Mouse (Mus musculus) embryonic facial prominence, embryonic 11.5 days (tissue): Measurements from ENCODE around the gene Hrh1. TPM values are rescaled to one million over a fixed set of nuclear protein-coding genes. Genes with fewer than 3 reads are reported as not detected.

ENCODE experiments used
- ATAC-seq: fragments of 200-750 bp; cut with Nextera tagmentation; replicated peaks from 2 replicates; pipeline ENCODE4 v1.8.0; 2017; ENCODE audit warnings: low read depth; ENCODE audit not compliant: insufficient number of reproducible peaks, low FRiP score, low TSS enrichment
- DNase-seq: peaks from one replicate; pipeline ENCODE4 v3.0.0-alpha.2; 2015; ENCODE audit warnings: low spot score
- H3K27ac ChIP-seq: fragments of 300-500 bp; sonication (generic); replicated peaks from 2 replicates; pipeline ENCODE4 v1.5.1; 2014; ENCODE audit warnings: mild to moderate bottlenecking, low read depth, low read length, control low read depth
- H3K27me3 ChIP-seq: fragments of 300-500 bp; sonication (generic); 2 replicates; pipeline ENCODE4 v1.6.1; 2014; ENCODE audit warnings: mild to moderate bottlenecking, low read length, moderate library complexity, mixed read lengths; ENCODE audit not compliant: control insufficient read depth, insufficient read depth
- H3K36me3 ChIP-seq: fragments of 300-500 bp; sonication (generic); replicated peaks from 2 replicates; pipeline ENCODE4 v1.6.1; 2014; ENCODE audit warnings: low read depth, mild to moderate bottlenecking, low read length, moderate library complexity, mixed read lengths; ENCODE audit not compliant: control insufficient read depth, insufficient read depth
- H3K4me1 ChIP-seq: fragments of 300-500 bp; sonication (generic); 2 replicates; pipeline ENCODE4 v1.6.1; 2014; ENCODE audit warnings: low read length, mixed read lengths; ENCODE audit not compliant: control insufficient read depth, insufficient read depth
- H3K4me2 ChIP-seq: fragments of 300-500 bp; sonication (generic); 2 replicates; pipeline ENCODE4 v1.6.1; 2014; ENCODE audit warnings: low read depth, mild to moderate bottlenecking, control low read depth, low read length, moderate library complexity
- H3K4me3 ChIP-seq: fragments of 300-500 bp; sonication (generic); 2 replicates; pipeline ENCODE4 v1.5.1; 2014; ENCODE audit warnings: low read depth, low read length, control low read depth
- H3K9ac ChIP-seq: fragments of 300-500 bp; sonication (generic); replicated peaks from 2 replicates; pipeline ENCODE4 v1.6.1; 2014; ENCODE audit warnings: mild to moderate bottlenecking, control low read depth, low read length
- H3K9me3 ChIP-seq: fragments of 300-500 bp; sonication (generic); replicated peaks from 2 replicates; pipeline ENCODE4 v1.6.1; 2016; ENCODE audit warnings: mild to moderate bottlenecking, low read length, inconsistent platforms, mixed read lengths; ENCODE audit not compliant: control insufficient read depth
- WGBS: fragments of 180-500 bp; shearing (Covaris S2); extraction: QIAGEN DNeasy Blood & Tissue Kit; methylation state at CpG from one replicate; pipeline ENCODE4 v1.1.7; 2014; 5-methylcytosine and 5-hydroxymethylcytosine counted together
- polyA plus RNA-seq: library from polyadenylated mRNA; unstranded; fragments of >200 nt; fragmentation: Nextera tagmentation; extraction: Ambion mirVana; gene quantifications from 2 replicates; pipeline ENCODE4 v1.2.1, GENCODE M21; 2014

Gene Hrh1
- polyA plus RNA-seq, 1 experiment from 2014 or later, result 0.20 TPM

DNA sequence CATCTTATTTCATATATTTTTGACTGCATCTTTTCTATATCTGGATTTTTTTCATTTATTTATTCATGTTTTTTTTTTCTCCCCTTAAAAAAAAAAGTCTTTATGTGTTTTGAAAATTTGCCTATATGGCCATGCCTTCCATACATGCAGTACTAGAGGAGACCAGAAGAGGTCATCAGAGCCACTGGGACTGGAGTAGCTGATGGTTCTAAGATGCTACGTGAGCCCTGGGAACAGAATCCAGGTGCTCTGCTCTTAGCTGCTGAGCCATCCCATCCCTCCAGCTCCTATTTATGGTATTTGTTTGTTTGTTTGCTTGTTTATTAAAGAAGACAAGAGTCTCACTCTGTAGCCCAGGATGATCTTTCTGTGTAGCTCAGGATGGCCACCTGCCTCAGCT lies 8.9 kb downstream of the Hrh1 start:
- Histone ChIP-seq H3K27me3 (no peaks in the 10 kb centered on the region), H3K9ac (no peak overlapping the region), H3K4me1 (no peaks in the 10 kb centered on the region), H3K27ac (no peak overlapping the region), H3K4me3 (no peak overlapping the region), H3K9me3 (no peaks in the 10 kb centered on the region), H3K4me2 (no peak overlapping the region), H3K36me3 (no peaks in the 10 kb centered on the region)
- DNase-seq (peak; percentile 48), ATAC-seq (no peak)
- WGBS, result 48% methylated on average over 1 of the region's 1 CpGs

DNA sequence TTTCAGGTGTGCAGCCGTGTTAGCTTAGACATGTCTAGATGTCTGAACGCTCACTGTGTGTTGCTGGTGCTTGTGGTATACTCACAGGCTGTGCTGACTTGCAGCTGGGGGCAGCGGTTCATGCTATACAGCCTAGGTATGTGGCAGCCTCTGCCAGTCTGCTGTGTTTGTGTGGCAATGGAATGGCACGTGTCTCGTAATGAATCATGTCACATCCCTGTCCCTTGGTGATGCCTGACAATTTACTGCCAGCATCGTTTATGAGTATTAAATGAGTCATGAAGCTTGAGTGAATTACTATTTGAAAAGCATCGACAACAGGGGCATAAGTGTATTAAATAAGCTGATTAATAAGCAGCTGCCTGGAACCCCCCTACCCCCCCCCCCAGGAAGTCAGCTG lies 9.3 kb downstream of the Hrh1 start:
- WGBS, result 92% methylated on average over 7 of the region's 7 CpGs
- Histone ChIP-seq H3K27ac (no peak overlapping the region), H3K9me3 (no peaks in the 10 kb centered on the region), H3K4me2 (no peak overlapping the region), H3K4me3 (no peak overlapping the region), H3K36me3 (no peaks in the 10 kb centered on the region), H3K4me1 (no peaks in the 10 kb centered on the region), H3K9ac (no peak overlapping the region), H3K27me3 (no peaks in the 10 kb centered on the region)
- no peak for ATAC-seq
- DNase-seq, result no peak

DNA sequence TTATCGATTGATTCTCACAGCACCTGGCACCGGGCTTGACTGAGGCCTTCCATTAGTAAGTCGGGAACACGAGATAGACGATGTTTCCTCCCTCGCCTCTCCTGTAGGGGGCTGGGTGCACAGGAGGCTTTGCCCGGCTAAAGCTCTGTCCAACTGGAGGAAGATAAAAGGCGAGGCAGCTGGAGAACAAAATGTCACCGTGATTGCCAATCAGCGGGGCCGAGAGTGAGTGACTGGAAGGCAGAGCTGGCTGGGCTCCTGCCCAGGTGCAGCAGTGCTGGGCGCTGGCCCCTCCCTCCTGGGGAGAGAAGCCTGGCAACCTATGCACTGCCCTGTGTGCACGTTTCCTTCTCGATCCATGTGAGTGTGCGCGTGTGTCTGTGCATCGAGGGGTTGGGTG lies 10.5 kb downstream of the Hrh1 start:
- Histone ChIP-seq H3K4me1 (no peaks in the 10 kb centered on the region), H3K36me3 (no peaks in the 10 kb centered on the region), H3K27me3 (no peaks in the 10 kb centered on the region), H3K4me3 (no peak overlapping the region), H3K4me2 (no peak overlapping the region), H3K27ac (no peak overlapping the region), H3K9me3 (no peaks in the 10 kb centered on the region), H3K9ac (no peak overlapping the region)
- WGBS, result 51% methylated on average over 17 of the region's 17 CpGs
- DNase-seq, result no peak
- no peak for ATAC-seq

DNA sequence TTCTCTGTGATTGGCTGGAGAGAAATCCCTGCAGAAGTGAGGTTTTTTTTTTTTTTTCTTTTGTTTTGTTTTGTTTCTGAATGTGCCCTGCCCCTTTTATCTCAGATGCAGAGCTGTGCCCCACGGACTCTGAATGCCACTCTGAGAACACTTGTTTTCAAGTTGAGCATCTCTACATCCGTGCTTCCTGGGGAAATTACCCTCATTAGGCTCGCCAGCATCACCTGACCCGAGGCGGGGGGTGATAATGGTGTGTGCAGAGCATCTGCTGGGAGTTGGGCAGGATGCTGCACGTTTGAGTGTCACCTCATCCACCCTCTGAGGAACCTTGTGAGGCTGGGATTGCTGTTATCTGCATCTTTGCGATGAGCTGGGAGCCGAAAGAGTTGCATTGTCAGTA lies 14.2 kb downstream of the Hrh1 start:
- no peaks in the 10 kb centered on the region for H3K9me3 ChIP-seq
- DNase-seq (no peak), ATAC-seq (no peak)
- H3K4me1 ChIP-seq, result no peaks in the 10 kb centered on the region
- no peak overlapping the region for H3K27ac ChIP-seq
- H3K36me3 ChIP-seq, result no peaks in the 10 kb centered on the region
- WGBS, result 56% methylated on average over 8 of the region's 8 CpGs
- no peak overlapping the region for H3K9ac ChIP-seq
- no peak overlapping the region for H3K4me3 ChIP-seq
- no peak overlapping the region for H3K4me2 ChIP-seq
- H3K27me3 ChIP-seq, result no peaks in the 10 kb centered on the region

DNA sequence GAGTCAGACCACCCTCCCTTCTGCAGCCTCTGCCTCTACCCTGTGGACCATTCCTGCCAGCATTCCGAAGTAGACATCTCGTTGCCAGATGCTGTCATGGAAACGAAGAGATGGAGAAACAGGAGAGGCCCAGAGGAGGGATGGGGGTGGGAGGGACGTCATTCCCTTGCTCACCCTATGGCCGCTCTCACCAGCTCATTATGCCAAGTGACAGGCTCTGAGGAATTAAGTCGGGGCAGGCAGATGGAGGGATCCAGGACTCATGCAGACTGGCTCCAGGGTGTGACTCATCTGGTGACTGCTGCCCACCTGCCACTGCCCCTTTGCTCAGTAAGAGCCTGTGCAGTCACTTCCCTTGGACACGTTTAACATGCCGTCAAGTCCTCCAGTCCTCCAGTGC lies 16.8 kb downstream of the Hrh1 start:
- no peaks in the 10 kb centered on the region; the same call in 1 of the 2 replicates for H3K27me3 ChIP-seq
- H3K36me3 ChIP-seq, result no peaks in the 10 kb centered on the region
- no peak overlapping the region for H3K9ac ChIP-seq
- WGBS, result 71% methylated on average over 8 of the region's 8 CpGs
- H3K4me2 ChIP-seq, result no peak overlapping the region
- no peak for DNase-seq
- H3K4me3 ChIP-seq, result no peak overlapping the region
- H3K9me3 ChIP-seq, result no peaks in the 10 kb centered on the region
- H3K4me1 ChIP-seq, result no peaks in the 10 kb centered on the region
- H3K27ac ChIP-seq, result no peak overlapping the region
- ATAC-seq, result peak; percentile 42; the same call in 1 of the 2 replicates

DNA sequence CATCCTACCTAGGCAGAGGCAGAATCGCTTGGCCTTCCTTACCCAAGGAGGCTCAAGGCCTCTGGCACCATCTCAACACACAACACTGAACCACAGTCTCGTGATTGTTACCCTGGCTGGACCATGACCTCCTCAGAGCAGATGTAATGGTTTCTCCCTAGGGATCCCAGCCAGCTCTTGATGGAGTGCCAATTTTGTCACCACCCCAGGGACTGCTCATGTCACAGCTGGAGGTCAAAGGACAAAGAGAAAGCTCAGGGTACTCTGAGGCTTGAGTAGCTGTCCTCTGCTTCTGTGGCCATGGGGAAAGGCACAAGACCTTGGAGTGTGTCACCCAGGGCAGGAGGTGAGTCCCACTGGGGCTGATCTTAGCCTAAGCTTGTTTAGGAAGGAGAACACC lies 20.3 kb downstream of the Hrh1 start:
- WGBS, result 78% methylated on average over 2 of the region's 2 CpGs
- Histone ChIP-seq H3K9ac (no peak overlapping the region), H3K36me3 (no peaks in the 10 kb centered on the region), H3K27ac (no peak overlapping the region), H3K4me1 (no peaks in the 10 kb centered on the region), H3K4me3 (no peak overlapping the region), H3K27me3 (no peaks in the 10 kb centered on the region; the same call in 1 of the 2 replicates), H3K4me2 (no peak overlapping the region), H3K9me3 (no peaks in the 10 kb centered on the region)
- no peak for ATAC-seq
- DNase-seq, result no peak

DNA sequence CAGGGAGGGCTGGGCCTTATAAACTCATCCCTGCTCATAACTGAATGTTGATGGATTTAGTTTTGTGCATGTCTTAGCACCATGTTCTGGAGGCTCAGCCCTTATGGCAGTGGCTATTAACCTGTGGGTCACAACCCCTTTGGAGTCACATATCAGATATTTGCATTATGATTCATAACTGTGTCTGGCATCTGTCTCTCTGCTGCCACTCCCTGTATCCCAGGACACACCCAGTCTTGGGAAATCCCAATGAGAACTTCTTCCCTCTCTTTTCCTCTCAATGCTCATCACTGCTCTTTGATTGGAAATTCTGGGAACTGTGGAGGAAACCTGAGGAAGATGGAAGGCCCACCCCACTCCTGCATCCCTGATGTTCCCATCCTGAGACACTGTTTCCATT lies 23.3 kb downstream of the Hrh1 start:
- Histone ChIP-seq H3K4me3 (no peak overlapping the region), H3K27me3 (no peaks in the 10 kb centered on the region; the same call in 1 of the 2 replicates), H3K9me3 (no peaks in the 10 kb centered on the region), H3K4me1 (no peaks in the 10 kb centered on the region), H3K4me2 (no peak overlapping the region), H3K27ac (no peak overlapping the region), H3K36me3 (no peaks in the 10 kb centered on the region), H3K9ac (no peak overlapping the region)
- no peak for DNase-seq
- ATAC-seq, result no peak

DNA sequence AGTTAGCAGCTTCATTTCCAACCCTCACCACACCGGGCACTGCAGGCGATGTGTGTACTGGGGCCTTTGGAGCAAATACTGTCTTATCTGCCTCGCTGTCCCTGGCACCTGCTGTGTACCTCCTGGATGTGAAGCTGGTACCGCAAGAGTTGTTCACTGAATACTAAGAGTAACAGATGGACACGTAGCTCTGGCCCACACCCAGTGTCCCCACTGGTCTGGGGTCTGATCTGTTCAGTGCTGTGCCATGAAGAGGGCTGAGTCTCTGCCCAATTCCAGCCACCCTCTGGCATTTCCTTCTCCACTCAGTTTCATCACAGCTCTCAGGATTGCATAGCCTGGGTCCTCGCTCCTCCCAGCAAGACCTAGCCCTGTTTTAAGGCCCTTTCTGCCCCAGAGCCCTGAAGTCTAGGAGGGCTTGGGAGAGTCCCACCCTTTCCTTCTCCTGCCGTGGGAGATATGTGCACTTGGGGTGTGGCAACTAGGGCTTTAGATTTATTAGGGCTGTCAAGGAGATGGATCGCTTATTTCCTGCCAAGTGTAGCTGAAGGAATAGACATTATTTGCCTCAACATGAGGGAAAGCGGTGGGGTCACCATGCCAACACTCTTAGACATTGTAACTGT lies 25.4 kb downstream of the Hrh1 start:
- H3K36me3 ChIP-seq, result no peaks in the 10 kb centered on the region
- no peak overlapping the region for H3K4me3 ChIP-seq
- no peak overlapping the region for H3K4me2 ChIP-seq
- H3K4me1 ChIP-seq, result no peaks in the 10 kb centered on the region
- no peaks in the 10 kb centered on the region; the same call in 1 of the 2 replicates for H3K27me3 ChIP-seq
- H3K9me3 ChIP-seq, result no peaks in the 10 kb centered on the region
- DNase-seq (no peak), ATAC-seq (no peak)
- no peak overlapping the region for H3K27ac ChIP-seq
- no peak overlapping the region for H3K9ac ChIP-seq
- WGBS, result 79% methylated on average over 9 of the region's 9 CpGs
